Mouse (Mus musculus): ENCODE results near the gene Epb41l3.

DNA sequence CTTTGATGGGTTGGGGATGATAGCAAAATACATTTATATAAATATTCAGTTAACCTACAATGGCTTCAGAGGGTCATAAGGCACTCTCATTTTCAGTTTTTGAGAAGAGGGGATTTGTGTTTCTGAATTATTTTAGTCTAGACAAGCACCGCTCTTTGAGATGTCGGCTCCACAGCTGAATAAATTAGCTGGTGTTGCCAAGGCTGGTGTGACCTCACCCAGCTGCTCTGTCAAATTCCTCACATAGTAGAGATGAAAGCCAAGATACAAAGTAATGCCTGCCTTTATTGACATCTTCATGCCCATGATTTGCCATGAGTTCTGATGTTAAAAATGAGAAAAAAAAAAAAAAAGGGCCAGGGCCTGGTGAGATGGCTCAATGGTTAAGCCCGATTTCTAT is 214.8 kb downstream of the Epb41l3 start:
- no peak for TF ChIP-seq HCFC1 (IDR thresholded peaks at IDR 0.05; ENCODE audit: low read depth, low read length)
- no peak for TF ChIP-seq JUND (IDR thresholded peaks at IDR 0.05; ENCODE audit: low read depth, low read length)
- no peak for TF ChIP-seq BHLHE40 (IDR thresholded peaks at IDR 0.05; ENCODE audit: borderline replicate concordance, low read depth, low read length)
- no peak for TF ChIP-seq EP300 (IDR thresholded peaks at IDR 0.05; ENCODE audit: low read depth in 1 of 2, low read length in 2 of 2)
- no peak for TF ChIP-seq MYC (IDR thresholded peaks at IDR 0.05; ENCODE audit: low read depth, low read length)
- TF ChIP-seq POLR2A (IDR thresholded peaks at IDR 0.05; ENCODE audit: control insufficient read depth in 1 of 2, insufficient read depth in 1 of 2, low read depth in 1 of 2, low read length in 2 of 2, poor library complexity in 1 of 2) = no peak
- no peak for TF ChIP-seq TCF12 (IDR thresholded peaks at IDR 0.05; ENCODE audit: low read depth, low read length)
- no peak for TF ChIP-seq ZMIZ1 (IDR thresholded peaks at IDR 0.05; ENCODE audit: low read depth, low read length)
- TF ChIP-seq CHD2 (IDR thresholded peaks at IDR 0.05; ENCODE audit: low read length) = no peak
- TF ChIP-seq MXI1 (IDR thresholded peaks at IDR 0.05; ENCODE audit: low read depth, low read length) = no peak
- no peak for TF ChIP-seq CTCF (IDR thresholded peaks at IDR 0.05 in 2 of 3, conservative IDR thresholded peaks at IDR 0.05 in 1 of 3; ENCODE audit: control insufficient read depth in 1 of 3, insufficient read depth in 1 of 3, low read depth in 2 of 3, low read length in 3 of 3, poor library complexity in 1 of 3, severe bottlenecking in 1 of 3)
- no peak for TF ChIP-seq GATA1 (IDR thresholded peaks at IDR 0.05; ENCODE audit: low read depth, low read length)
- no peak for TF ChIP-seq MEF2A (IDR thresholded peaks at IDR 0.05; ENCODE audit: extremely low read depth, insufficient replicate concordance, low read depth, low read length, poor library complexity, severe bottlenecking)
- TF ChIP-seq NRF1 (IDR thresholded peaks at IDR 0.05; ENCODE audit: insufficient read depth, low read depth, low read length, poor library complexity, severe bottlenecking) = no peak

Data from MEL (cell line).